Mouse (Mus musculus) naive thymus-derived CD4-positive, alpha-beta T cell, adult 5 months (primary cell): ENCODE results near the gene Tsku. TPM values are rescaled to one million over a fixed set of nuclear protein-coding genes. Genes with fewer than 3 reads are reported as not detected.

Source experiments
- polyA plus RNA-seq: library from polyadenylated mRNA; unstranded; fragments of 100-300 nt; shearing (Covaris generic); gene quantifications from one replicate; pipeline ENCODE4 v1.2.1, GENCODE M21; 2017

Tsku gene
- not detected for polyA plus RNA-seq

DNA sequence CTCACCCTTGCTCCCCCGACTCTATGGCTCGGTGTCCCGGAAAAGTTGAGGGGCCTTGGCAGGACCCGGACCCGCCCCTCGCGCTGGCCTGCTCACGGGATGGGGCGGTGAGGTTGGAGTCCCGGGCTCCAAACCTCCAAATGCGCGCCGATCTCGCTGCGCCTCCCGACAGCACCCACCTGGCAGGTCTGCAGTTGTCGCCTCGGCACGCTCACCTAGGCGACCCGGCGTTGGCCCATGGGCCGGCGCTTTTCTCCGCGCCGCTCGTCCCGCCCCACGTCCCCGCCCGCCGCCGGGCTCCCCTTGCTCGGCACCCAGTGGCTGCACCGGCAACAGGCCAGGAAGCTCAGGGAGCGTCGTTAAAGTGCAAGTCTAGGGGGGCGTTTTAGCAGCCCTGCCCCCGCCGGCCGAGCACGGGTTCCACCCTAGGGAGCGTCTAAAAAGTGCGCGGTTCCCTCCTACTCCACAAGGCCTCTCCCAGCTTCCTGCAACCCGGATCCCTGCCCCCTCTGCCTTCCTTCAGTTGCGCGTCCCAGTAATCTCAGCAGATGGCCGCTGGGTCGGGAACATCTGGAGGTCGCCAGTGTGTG lies at the start of gene Tsku:
Gene Tsku (minus strand): TSS at position 266 of the 590 bp plus-strand sequence.

DNA sequence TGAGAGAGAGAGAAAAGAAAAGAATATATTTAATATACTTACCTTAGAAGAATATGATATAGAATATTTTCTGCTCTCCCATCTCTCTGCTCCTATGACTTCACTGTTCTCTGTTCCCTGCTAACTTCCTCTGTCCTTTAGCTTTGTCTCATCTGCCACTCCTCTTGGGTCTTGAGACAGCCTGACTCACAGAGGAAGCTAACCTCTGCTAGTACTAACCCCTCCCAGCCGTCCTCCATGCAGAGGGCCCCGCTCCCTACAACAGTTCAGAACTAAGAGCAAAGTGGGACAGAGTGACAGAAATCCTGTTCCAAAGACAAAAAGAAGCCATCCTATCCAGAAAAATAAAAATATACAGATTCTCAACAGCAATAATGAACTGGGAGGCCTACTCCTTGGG lies 40.0 kb downstream of the Tsku start, which contains the start of gene Acer3:
Gene Acer3 (minus strand): TSS at position 126 of the 400 bp plus-strand sequence.

Other genes with a start within 250 kb of the Tsku start
- 0.67 TPM for gene Myo7a, start 241.8 kb downstream of the Tsku start, polyA plus RNA-seq
- gene Omp, start 215.8 kb downstream of the Tsku start, polyA plus RNA-seq = not detected
- gene Capn5, start 183.1 kb downstream of the Tsku start, polyA plus RNA-seq = 0.40 TPM
- gene B3gnt6, start 161.8 kb downstream of the Tsku start, polyA plus RNA-seq = 0.19 TPM
- 13.0 TPM for gene Acer3, start 40.1 kb downstream of the Tsku start, polyA plus RNA-seq
- gene Gucy2d, start 79.1 kb upstream of the Tsku start, polyA plus RNA-seq = not detected
- 24.2 TPM for gene Lrrc32, start 128.0 kb upstream of the Tsku start, polyA plus RNA-seq